Mouse (Mus musculus) natural killer cell, adult 2 months (primary cell): ENCODE results near the gene Acad11.

Source experiments
- DNase-seq, 2 experiments: peaks; one replicate each; pipeline ENCODE4 v3.0.0; 2022; ENCODE audit warnings: low spot score in 2 of 2

The Acad11 gene

DNA sequence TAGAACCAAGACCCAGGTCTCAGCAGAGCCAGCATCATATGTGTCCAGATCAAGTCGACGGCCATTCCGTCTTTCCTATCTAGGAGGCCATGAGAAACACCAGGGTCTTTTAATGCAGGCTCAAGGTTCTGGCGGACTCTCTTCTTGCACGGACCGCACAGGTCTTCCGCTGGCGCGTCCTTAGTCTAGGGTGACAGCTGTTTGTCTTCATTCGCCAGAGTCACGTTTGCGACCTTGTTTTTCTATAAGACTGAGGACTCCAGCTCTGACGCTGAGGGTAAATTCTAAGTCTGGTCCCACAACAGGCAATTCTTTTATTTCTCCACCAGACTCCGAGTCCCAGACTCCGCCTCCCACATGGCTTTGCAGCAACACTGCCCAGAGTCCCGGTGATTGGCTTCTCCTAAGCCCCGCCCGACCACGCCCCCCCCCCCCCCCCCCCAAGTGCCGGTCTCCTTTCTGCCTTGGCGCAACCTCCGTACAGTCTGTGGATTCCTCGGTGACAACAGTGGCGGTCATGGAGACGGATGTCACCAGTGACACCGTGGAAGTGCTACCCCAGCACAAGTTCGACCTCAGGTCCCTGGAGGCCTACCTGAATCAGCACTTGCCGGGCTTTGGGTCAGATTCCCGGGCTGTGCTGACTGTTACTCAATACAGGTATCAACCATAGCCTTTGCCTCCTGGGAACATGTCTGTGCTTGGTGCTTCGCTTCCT, at the start of gene Acad11:
Gene Acad11 (plus strand): TSS at position 134 of the 718 bp plus-strand sequence.
- DNase-seq, result peak; percentile 88

DNA sequence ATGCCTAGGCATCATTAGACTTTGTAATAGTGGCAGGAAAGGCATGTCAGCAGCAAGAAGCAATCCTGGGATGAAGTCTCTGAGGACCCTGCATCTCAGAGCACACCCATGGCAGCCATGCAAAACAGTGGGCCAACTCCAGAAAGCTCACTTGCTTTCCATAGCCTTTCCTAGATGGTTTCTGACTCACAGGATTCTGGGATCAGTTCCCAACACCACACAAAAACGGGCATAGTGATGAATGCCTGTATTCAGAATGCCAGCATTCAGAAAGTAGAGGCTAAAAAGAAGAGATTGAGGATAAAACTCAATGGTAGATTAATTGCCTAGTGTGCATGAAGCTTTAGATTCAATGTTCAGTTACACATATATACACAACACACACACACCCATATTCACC, 48.7 kb upstream of the Acad11 start:
- DNase-seq, result no peak

DNA sequence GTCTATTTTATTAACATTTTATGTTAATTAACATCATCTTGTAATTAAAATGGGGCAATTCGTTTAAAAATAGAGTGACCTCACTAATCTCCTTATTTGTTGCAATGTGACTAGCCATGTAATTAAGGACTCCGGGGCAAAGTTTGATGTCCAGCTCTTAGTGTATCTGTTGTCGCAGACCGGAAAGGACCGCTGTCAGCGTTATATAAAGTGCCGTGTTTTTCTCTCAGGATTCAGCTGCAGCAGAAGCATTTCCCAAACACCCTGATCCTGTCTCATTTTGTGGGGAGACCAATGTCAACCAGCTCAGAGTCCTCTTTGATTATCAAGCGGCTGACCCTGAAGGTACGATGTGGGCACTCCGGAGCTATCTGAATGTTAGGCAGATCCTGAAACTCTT, 42.2 kb upstream of the Acad11 start:
- no peak for DNase-seq

DNA sequence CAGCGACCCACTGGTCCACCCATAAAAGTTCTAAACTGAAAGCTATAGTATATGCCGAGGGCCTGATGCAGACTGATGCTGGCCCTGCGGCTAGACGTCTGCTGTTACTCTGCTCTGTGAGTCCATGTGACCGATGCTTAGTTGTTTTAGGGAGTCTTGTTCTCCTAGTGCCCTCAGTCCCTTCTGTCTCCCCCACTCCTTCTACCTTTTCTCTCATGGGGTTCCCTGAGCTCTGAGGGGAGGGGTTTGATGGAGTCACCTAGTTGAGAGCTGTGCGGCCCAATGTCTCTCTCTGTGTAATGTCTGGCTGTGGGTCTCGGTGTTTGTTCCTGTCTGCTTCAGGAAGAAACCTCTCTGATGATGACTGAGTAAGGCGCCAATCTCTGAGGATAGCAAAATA, 36.0 kb upstream of the Acad11 start:
- DNase-seq, result no peak

DNA sequence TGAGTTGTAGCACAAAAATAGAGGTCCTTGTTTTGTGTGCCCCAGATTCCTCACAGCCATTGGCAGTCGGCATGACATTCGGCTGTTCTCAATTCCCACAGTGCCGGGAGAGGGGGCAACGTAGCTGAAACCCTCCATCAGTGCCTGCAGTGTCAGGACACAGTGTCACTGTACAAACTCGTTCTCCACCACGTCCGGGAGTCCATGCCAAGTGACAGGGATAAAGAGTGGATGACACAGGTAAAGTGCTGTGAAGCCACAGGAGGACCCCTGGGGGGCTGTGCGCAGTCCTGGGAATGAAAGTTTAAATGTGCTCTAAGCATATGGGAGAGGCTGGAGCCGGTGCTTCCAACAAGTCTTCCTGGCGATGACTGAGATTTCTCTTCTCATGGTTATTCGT, 33.3 kb upstream of the Acad11 start:
- no peak for DNase-seq

DNA sequence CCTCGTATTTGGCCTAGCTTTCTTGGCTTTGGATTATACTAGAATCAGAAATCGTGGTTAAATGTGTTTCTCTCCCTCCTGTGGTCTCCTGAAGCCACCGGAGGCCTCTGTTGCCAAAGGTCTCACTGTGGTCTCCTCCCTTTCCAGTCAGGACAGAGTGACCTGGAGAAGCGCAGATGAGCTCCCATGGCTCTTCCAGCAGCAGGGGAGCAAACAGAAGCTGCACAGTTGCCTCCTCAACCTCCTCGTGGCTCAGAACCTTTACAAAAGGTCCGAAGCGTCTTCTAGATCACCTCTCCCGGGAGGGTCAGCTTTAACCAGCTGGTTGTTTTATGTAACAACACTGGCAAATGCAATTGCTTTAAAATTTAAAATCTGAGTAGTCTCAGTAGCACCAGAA, 28.9 kb upstream of the Acad11 start:
- DNase-seq, result no peak

DNA sequence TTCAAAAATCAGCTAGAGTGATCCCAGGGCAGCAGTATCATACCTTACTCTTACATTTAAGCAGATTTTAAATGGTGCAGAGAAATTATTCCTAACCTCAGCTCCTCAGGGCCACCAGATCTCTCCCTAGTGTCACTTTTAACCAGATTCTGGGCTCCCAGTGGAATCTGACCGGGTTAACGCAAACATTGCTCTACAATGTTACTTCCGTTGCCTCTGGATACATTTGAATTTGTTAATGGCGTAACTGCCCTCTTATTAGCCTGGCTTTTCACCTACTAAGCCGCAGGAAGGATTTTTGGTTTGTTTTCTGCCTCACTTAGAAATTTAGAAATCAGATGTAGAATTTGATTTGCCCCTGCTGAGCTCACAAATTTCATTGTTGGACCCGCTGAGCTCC, 28.5 kb upstream of the Acad11 start:
- DNase-seq, result no peak

DNA sequence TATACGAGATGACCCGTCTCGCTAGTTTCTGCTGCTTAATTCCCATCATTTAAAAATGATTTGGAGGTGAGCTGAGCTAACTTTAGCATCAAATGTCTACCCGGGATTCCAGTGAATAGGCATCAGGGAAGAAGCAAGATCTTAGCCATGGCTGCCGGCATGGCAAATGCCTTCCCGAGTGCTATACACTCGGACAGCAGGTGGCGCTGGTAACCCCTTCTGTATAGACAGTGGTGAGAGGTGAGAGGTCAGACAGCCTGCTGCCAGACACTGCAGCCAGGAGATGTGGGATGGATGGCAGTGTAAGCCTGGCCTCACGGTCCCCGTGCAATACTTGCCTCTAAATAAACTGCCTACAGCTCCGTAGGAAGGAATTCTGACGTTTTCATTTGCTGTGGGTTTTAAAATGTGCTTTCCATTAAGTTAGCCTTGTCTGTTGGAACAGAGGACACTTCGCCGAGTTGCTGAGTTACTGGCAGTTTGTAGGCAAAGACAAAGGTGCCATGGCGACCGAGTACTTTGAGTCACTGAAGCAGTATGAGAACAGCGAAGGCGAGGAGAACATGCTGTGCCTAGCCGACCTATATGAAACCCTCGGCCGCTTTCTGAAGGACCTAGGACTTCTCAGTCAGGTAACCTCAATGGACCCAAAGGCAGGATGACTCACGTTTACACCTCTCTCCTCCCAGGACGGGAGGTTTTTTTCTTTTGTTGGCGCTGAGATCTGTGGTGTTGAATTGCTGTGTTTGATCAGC, 27.7 kb upstream of the Acad11 start:
- DNase-seq, result peak; percentile 48 to 68

DNA sequence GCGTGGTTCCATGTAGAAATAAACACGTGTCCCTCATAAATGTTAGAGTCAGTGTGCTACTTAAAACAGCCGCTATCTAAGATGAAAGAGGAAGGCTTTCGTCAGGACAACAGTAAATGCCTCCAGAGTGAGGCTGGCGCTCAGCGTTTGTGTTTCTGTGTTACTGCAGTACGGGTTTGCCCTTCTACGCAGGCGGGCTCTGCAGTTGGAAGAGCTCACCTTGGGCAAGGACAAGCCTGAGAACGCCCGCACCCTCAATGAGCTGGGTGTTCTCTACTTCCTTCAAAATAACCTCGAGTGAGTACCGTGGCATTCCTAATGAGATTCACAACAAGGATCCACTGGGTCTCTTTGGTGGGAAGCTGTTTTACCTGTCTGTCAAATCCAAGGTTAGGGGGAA, 24.9 kb upstream of the Acad11 start:
- DNase-seq, result no peak

DNA sequence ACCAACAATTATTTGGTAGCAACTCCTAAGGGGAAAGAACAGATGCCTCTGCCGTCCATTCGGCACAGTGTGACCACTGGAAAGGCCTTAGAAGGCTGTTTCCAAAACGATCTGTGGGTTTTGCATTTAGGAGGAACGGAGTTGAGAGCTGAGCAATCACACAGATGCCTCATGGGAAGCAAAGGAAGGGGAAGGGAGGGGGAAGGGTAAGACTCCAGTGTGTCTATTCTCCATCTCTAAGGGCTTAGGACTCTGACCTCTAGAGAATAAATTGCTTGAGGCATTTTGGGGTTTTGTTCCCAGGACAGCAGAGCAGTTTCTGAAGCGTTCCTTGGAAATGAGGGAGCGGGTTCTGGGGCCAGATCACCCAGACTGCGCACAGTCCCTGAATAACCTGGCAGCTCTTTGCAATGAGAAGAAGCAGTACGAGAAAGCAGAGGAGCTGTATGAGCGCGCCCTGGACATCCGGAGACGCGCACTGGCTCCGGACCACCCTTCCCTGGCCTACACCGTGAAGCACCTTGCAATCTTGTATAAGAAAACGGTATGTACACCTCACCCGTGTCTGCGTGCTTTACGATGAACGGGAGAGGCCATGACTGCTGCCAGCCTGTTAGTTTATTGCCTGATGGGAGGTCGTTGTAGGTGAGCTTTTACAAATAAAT, 24.0 kb upstream of the Acad11 start:
- no peak for DNase-seq

DNA sequence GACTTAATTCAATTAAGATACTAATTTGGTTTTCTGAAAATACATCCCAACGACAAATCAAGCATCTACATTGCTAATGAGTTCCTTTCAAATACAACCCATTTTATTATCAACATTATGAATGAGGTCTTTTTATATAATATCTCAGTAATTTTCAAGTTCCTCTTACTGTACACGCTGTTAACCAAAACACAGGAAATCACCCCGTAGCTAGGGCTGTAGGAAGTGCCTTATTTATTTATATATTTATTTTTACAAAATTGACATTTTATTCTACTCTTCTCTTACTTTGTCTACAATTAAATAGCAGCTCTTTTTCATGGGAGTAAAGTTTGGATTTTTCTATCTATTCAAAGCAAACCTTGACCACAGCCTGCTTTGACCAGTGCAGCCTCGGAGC, 23.4 kb upstream of the Acad11 start:
- no peak for DNase-seq

DNA sequence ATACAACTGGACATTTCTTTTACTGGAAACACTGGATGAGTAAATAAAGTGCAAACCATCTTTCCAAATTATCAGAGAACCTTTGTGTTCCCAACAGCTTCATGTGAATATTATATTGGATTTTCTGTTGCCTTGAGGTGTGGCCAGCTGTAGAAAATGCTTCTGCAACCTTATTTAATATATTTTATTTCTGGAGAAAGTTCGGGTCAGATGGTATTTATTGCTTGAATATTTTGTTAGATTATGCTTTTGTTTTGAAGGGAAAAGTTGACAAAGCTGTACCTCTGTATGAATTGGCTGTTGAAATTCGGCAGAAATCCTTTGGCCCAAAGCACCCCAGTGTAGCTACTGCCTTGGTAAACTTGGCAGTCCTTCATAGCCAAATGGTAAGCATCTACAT, 22.8 kb upstream of the Acad11 start, which contains the start of gene Gm28305:
Gene Gm28305 (plus strand): TSS at position 301 of the 400 bp plus-strand sequence.
- no peak for DNase-seq

DNA sequence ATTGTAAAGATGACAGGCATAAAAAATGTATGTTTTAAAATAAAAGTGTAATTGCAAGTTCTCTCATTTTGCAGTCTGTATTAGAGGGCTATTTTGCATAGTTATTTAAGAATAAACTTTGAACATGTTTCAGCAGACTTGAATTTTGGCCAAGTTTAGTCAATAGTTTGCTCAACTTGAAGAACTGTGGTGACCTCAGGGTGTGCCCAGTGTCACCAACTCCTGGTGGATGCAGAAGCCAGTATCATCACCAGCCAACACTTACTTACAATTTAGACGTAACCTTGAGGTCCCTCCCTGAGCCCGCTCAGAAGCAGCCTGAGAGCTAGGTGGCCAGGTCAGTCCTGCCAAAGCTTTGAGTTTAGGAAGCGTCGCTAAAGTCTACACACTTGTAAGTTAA, 19.5 kb upstream of the Acad11 start:
- no peak for DNase-seq

DNA sequence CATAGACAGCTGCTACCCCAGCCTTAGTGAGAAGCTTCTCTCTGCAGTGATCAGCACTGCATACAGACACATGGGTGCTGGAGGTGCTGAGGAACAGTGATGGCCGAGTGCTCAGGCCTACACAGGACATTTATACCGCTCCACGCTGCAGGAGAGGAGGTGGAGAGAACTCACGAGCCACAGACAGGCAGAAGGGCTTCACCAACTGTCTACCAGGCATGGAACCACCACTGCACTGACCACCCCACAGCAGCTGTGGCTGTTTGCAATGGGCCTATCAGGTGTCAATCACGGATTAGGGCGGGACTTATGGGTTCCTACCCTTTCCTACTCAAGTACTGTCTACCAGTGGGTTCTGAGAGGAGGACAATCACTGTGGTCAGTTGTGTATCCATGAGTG, 12.1 kb upstream of the Acad11 start:
- DNase-seq, result no peak

DNA sequence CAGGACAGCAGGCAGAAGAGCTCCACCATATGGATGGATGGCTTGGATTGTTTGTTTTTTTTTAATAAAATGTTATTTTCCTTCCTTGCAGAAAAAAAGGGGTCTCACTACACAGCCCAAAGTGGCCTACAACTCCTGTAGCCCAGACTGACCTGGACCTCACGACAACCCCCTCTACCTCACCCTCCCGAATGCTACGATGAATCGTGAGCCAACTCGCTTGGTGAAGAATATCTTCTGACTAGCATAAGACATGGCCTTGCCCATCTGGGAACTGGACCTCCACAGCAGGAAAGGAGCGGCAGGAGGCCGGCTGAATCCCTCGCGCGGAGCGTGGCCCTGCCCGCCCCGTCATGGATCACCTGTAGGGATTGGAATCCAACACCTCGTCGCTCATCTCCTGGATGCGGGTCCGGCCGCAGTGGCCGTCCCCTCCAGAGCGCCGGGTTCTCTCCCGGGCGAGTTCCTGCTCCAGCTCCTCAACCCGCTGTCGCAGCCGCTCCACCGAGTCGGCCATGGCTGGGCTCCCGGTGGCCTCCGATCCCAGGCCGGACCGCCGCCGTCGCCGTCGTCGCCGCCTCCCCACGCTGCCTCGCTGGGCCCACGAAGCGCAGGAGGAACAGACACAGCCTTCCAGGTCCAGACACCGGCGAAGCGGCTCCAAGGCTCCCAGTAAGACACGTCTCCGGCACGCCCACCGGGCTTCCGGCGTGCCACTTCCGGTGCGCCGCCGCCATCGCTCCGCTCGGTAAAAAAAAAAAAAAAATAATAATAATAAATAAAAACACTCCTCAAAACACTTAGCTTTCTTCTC, 540 bp upstream of the Acad11 start, which contains the start of gene Uba5:
Gene Uba5 (minus strand): TSS at position 705 of the 814 bp plus-strand sequence.
- peak in 1 of 2 experiments; percentile 1 for DNase-seq

DNA sequence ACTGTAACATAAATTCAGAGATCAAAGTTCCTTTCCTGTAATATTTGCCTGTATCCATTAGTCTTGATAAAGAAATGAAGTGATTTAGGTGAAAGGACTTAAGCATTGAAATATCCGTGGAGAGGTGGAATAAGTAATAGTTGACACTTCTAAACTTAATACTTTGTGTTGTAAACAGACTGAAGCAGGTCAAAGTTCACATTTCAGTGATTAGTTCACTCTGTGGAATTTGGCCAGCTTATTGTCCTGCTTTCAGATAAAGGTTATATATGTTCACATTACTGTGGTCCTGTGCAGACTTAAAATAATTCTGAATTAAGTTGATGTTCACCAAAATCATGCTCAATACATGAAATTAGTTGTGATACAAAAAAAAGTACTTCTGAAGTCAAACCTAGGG, 1.4 kb downstream of the Acad11 start:
- DNase-seq, result no peak

DNA sequence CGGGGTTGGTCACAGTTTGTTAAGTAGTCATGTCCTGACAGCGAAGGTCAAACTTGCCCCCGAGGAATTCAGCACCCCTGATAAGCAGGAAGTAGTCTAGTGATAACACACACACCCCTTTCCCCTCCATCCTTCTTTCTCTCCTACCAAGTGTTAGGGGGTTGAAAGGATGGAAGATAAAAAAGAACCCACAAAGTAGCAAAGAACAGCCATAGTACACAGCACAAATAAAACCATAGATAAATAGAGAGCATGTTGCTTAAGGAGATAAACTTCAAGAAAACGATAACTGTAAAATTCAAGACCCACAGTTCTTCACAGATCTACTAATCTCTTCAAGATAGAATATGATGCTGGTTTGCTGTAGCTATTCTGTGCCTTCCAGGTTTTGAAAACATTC, 7.1 kb downstream of the Acad11 start:
- DNase-seq, result no peak

DNA sequence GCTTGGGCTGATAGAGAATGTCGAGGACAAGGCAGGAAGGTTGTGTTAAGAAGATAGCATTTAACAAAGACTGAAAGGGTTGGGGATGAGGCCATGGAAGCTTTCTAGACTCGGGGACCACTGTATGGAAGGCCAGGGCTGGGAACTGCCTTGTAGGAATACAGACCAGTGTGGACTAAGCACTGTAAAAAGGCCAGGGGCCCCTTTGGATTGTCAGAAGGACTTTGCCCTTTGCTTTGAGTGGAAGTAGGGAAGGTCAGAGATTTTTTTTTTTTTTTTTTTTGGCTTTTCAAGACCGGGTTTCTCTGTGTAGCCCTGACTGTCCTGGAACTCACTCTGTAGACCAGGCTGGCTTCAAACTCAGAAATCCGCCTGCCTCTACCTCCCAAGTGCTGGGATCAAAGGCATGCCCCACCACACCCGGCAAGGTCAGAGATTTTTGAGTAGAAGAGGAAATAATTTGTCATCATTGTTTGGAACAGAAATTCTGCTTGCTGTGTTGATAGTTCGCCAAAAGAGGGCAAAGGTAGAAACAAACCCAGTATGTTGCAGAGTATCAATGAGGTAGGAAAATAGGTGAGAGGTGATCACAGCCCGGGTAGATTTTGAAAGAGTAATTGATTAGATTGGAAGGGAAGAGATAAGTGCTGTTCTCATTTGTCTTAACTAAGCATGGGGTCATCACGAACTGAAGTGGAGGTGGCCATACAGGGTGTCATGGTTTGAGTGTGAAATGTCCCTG, 7.9 kb downstream of the Acad11 start:
- no peak for DNase-seq

DNA sequence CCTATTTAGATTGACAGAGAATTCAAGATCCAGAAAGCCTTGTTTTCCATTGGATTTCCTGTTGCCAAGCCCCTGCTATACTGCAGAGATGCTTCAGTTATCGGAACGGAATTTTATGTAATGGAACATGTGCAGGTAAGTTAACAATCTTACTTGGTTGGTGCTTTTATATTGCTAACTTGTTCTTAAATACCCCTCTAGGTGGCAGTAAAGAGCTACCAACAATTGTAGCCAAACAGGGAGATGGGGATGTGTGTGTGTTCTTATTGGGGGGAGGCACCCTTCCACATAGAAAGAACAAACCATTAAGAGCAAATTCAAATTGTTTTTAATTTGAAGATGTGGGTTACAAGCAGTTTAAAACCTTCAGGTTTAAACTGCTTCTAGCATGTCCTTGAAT, 12.6 kb downstream of the Acad11 start:
- no peak for DNase-seq

DNA sequence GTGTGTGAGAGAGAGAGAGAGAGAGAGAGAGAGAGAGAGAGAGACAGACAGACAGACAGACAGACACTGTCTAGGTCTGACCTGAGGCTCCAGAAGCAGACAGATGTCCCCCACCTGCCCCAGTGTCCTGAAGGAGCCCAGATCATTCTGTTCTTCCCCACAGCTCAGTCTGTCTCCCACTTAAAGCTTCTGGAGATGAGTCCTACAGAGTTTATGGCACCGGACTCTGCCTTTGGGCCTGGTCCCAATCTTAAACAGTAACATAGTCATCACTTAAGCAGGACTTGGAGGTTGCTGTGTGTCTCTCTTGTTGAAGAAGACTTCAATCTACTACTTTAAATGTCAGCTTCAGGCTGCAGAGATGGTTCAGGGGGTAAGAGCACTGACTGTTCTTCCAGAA, 15.6 kb downstream of the Acad11 start:
- DNase-seq, result no peak

DNA sequence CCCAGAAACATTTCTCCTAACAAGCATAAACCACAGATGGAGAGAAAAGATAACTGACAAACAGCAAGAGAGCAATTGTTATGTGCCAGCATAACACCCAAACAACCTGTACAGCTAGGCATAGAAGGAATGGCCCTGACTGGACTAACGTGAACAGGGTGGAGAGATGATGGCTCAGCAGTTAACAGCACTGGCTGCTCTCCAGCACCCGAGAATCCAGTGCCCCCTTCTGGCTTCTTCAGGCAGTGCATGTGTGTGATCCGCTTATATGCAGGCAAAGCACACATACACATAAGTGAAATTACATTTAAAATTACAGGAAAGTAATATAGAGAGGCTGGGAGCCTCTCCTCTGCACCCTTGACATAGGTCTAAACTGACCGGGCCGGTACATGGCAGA, 16.2 kb downstream of the Acad11 start:
- peak; percentile 14 to 48 for DNase-seq
